Mouse (Mus musculus) splenic B cell, adult 2 months (primary cell): ENCODE results near the gene Mdga1.

ENCODE experiments used
- DNase-seq: peaks from one replicate; pipeline ENCODE4 v3.0.0-alpha.2; 2011; ENCODE audit warnings: low read depth, low spot score
- H3K27me3 ChIP-seq: 2 replicates; pipeline ENCODE4 v1.6.1; 2012; ENCODE audit warnings: mild to moderate bottlenecking, low read length, moderate library complexity, mixed read lengths; ENCODE audit not compliant: control insufficient read depth, poor library complexity, insufficient read depth, severe bottlenecking
- H3K36me3 ChIP-seq: 2 replicates; pipeline ENCODE4 v1.6.1; 2012; ENCODE audit warnings: mild to moderate bottlenecking, low read length, moderate library complexity, mixed read lengths; ENCODE audit not compliant: control insufficient read depth, poor library complexity, insufficient read depth, severe bottlenecking

The Mdga1 gene

GRCm38 (mm10) chr17:29993488-29993887, 23.6 kb upstream of the Mdga1 start:
- no peak for DNase-seq
- H3K36me3 ChIP-seq: no peaks in the 10 kb centered on the region
- no peaks in the 10 kb centered on the region for H3K27me3 ChIP-seq

GRCm38 (mm10) chr17:29990845-29991244, 21.0 kb upstream of the Mdga1 start:
- H3K36me3 ChIP-seq: no peaks in the 10 kb centered on the region
- no peak for DNase-seq
- no peaks in the 10 kb centered on the region for H3K27me3 ChIP-seq

- no peaks in the 10 kb centered on the region for H3K27me3 ChIP-seq
- H3K36me3 ChIP-seq: no peaks in the 10 kb centered on the region
- no peak for DNase-seq
Observed at GRCm38 (mm10) chr17:29990136-29990535, 20.2 kb upstream of the Mdga1 start.

- DNase-seq: no peak
- Histone ChIP-seq H3K27me3 (no peaks in the 10 kb centered on the region), H3K36me3 (no peaks in the 10 kb centered on the region)
Observed at GRCm38 (mm10) chr17:29989653-29990052, 19.8 kb upstream of the Mdga1 start.

GRCm38 (mm10) chr17:29988141-29988540, 18.3 kb upstream of the Mdga1 start:
- Histone ChIP-seq H3K36me3 (no peaks in the 10 kb centered on the region), H3K27me3 (no peaks in the 10 kb centered on the region)
- no peak for DNase-seq

GRCm38 (mm10) chr17:29985534-29985933, 15.6 kb upstream of the Mdga1 start:
- Histone ChIP-seq H3K27me3 (no peaks in the 10 kb centered on the region), H3K36me3 (no peaks in the 10 kb centered on the region)
- DNase-seq: no peak

GRCm38 (mm10) chr17:29984931-29985330, 15.0 kb upstream of the Mdga1 start:
- Histone ChIP-seq H3K27me3 (no peaks in the 10 kb centered on the region), H3K36me3 (no peaks in the 10 kb centered on the region)
- no peak for DNase-seq

- Histone ChIP-seq H3K27me3 (no peaks in the 10 kb centered on the region), H3K36me3 (no peaks in the 10 kb centered on the region)
- DNase-seq: no peak
Observed at GRCm38 (mm10) chr17:29983190-29983589, 13.3 kb upstream of the Mdga1 start.

- no peaks in the 10 kb centered on the region for H3K36me3 ChIP-seq
- DNase-seq: no peak
- no peaks in the 10 kb centered on the region for H3K27me3 ChIP-seq
Observed at GRCm38 (mm10) chr17:29981568-29981967, 11.7 kb upstream of the Mdga1 start.

GRCm38 (mm10) chr17:29979841-29980240, 10.0 kb upstream of the Mdga1 start:
- DNase-seq: no peak
- no peaks in the 10 kb centered on the region for H3K27me3 ChIP-seq

GRCm38 (mm10) chr17:29979020-29979419, 9.1 kb upstream of the Mdga1 start:
- Histone ChIP-seq H3K36me3 (no peaks in the 10 kb centered on the region), H3K27me3 (no peaks in the 10 kb centered on the region)
- no peak for DNase-seq

More at GRCm38 (mm10) chr17:29979841-29980240, 10.0 kb upstream of the Mdga1 start:
- no peaks in the 10 kb centered on the region for H3K36me3 ChIP-seq

GRCm38 (mm10) chr17:29975731-29976130, 5.8 kb upstream of the Mdga1 start:
- peak; percentile 65 for DNase-seq
- no peaks in the 10 kb centered on the region for H3K36me3 ChIP-seq
- no peaks in the 10 kb centered on the region for H3K27me3 ChIP-seq

GRCm38 (mm10) chr17:29973226-29973625, 3.3 kb upstream of the Mdga1 start:
- no peak for DNase-seq
- Histone ChIP-seq H3K27me3 (no peaks in the 10 kb centered on the region), H3K36me3 (no peaks in the 10 kb centered on the region)

GRCm38 (mm10) chr17:29971761-29972432, 2.0 kb upstream of the Mdga1 start:
- DNase-seq: no peak
- Histone ChIP-seq H3K27me3 (no peaks in the 10 kb centered on the region), H3K36me3 (no peaks in the 10 kb centered on the region)

GRCm38 (mm10) chr17:29965506-29965905, 4.4 kb downstream of the Mdga1 start:
- DNase-seq: peak; percentile 39

GRCm38 (mm10) chr17:29963730-29964259, 6.1 kb downstream of the Mdga1 start:
- DNase-seq: peak; percentile 42
- Histone ChIP-seq H3K36me3 (no peaks in the 10 kb centered on the region), H3K27me3 (no peaks in the 10 kb centered on the region; the same call in 1 of the 2 replicates)

More at GRCm38 (mm10) chr17:29965506-29965905, 4.4 kb downstream of the Mdga1 start:
- Histone ChIP-seq H3K36me3 (no peaks in the 10 kb centered on the region), H3K27me3 (no peaks in the 10 kb centered on the region; the same call in 1 of the 2 replicates)
